Mouse (Mus musculus): ENCODE results near the gene Nbea. TPM values are rescaled to one million over a fixed set of nuclear protein-coding genes. Genes with fewer than 3 reads are reported as not detected.
A peak's percentile ranks its signal among the peaks of the same experiment; 100 is the strongest.

Nbea gene
- polyA plus RNA-seq, 2 experiments = 0.76 to 1.3 TPM

DNA sequence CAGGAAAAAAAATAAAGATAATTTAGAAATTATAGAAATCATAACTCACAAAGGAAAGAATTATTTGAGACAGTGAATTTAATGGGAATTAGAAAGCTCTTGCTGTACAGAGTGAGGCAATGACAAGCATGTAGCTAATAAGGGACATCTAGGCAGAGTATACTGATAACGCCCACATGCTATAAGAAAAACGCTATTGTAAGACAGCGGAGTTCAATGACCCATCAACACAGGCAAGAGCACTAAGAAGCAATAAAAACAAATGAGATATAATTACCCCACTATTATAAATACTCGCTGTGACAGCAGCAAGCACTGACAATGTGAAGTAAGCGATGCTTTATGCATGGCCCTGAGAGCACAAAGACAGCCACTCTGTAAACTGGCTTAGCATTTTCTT lies 233.5 kb downstream of the Nbea start:
- H3K27ac ChIP-seq = no peak overlapping the region
- no peak for ATAC-seq (ENCODE audit: insufficient read depth)
- no peak for DNase-seq (ENCODE audit: low read depth in 3 of 3, low spot score in 3 of 3)
- 67% methylated on average over 5 of the region's 5 CpGs for WGBS (ENCODE audit: insufficient replicate concordance)
- H3K36me3 ChIP-seq (replicated peaks; ENCODE audit: control insufficient read depth, insufficient read depth, low read depth) = no peaks in the 10 kb centered on the region
- H3K4me2 ChIP-seq (ENCODE audit: low read depth) = no peak overlapping the region
- TF ChIP-seq CTCF (IDR thresholded peaks at IDR 0.05; ENCODE audit: low read depth) = no peak
- TF ChIP-seq EP300 (IDR thresholded peaks at IDR 0.05; ENCODE audit: low read depth) = no peak
- H3K27me3 ChIP-seq (ENCODE audit: control insufficient read depth, insufficient read depth, low read length) = no peaks in the 10 kb centered on the region
- H3K9me3 ChIP-seq (ENCODE audit: control insufficient read depth, low read length) = no peaks in the 10 kb centered on the region
- H3K4me3 ChIP-seq (ENCODE audit: insufficient read depth in 1 of 2, low read depth in 2 of 2, low read length in 2 of 2) = no peak overlapping the region
- H3K9ac ChIP-seq (replicated peaks) = no peak overlapping the region
- no peaks in the 10 kb centered on the region for H3K4me1 ChIP-seq (replicated peaks; ENCODE audit: control insufficient read depth in 2 of 2, insufficient read depth in 2 of 2, low read length in 1 of 2)

GRCm38 (mm10) chr3:55949148-55949547 lies 234.4 kb downstream of the Nbea start:
- no peaks in the 10 kb centered on the region for H3K36me3 ChIP-seq (replicated peaks; ENCODE audit: control insufficient read depth, insufficient read depth, low read depth)
- no peak for DNase-seq (ENCODE audit: low read depth in 3 of 3, low spot score in 3 of 3)
- no peaks in the 10 kb centered on the region for H3K4me1 ChIP-seq (replicated peaks; ENCODE audit: control insufficient read depth in 2 of 2, insufficient read depth in 2 of 2, low read length in 1 of 2)
- H3K9me3 ChIP-seq (ENCODE audit: control insufficient read depth, low read length) = no peaks in the 10 kb centered on the region
- 68% methylated on average over 2 of the region's 2 CpGs for WGBS (ENCODE audit: insufficient replicate concordance)
- no peak overlapping the region for H3K4me3 ChIP-seq (ENCODE audit: insufficient read depth in 1 of 2, low read depth in 2 of 2, low read length in 2 of 2)
- H3K9ac ChIP-seq (replicated peaks) = no peak overlapping the region
- H3K27ac ChIP-seq = no peak overlapping the region
- TF ChIP-seq EP300 (IDR thresholded peaks at IDR 0.05; ENCODE audit: low read depth) (no peak), CTCF (IDR thresholded peaks at IDR 0.05; ENCODE audit: low read depth) (no peak)
- ATAC-seq (ENCODE audit: insufficient read depth) = no peak
- no peak overlapping the region for H3K4me2 ChIP-seq (ENCODE audit: low read depth)
- H3K27me3 ChIP-seq (ENCODE audit: control insufficient read depth, insufficient read depth, low read length) = no peaks in the 10 kb centered on the region

DNA sequence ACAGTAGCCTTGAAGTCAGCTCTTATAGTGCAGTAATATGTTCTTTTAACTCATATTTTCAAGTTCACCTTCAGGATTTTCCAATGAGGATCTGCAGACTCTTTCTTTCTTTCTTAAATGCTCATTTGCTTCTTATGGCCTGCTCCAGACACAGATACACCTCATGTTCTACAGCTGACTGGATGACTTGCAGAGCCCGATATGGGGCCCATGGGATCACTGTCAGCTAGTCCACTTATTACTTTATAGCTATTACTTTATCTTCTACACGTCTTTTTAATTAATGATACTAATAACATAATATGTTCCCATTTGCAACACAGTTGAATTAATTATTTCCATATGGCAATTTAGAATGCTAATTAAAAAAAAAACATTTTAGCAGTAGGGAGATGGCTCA lies 256.2 kb downstream of the Nbea start:
- H3K4me3 ChIP-seq (ENCODE audit: insufficient read depth in 1 of 2, low read depth in 2 of 2, low read length in 2 of 2) = no peak overlapping the region
- H3K27me3 ChIP-seq (ENCODE audit: control insufficient read depth, insufficient read depth, low read length) = no peaks in the 10 kb centered on the region
- DNase-seq (ENCODE audit: low read depth in 3 of 3, low spot score in 3 of 3) (no peak), ATAC-seq (ENCODE audit: insufficient read depth) (no peak)
- H3K9me3 ChIP-seq (ENCODE audit: control insufficient read depth, low read length) = no peaks in the 10 kb centered on the region
- no peak overlapping the region for H3K27ac ChIP-seq
- H3K4me1 ChIP-seq (replicated peaks; ENCODE audit: control insufficient read depth in 2 of 2, insufficient read depth in 2 of 2, low read length in 1 of 2) = no peaks in the 10 kb centered on the region
- no peaks in the 10 kb centered on the region for H3K36me3 ChIP-seq (replicated peaks; ENCODE audit: control insufficient read depth, insufficient read depth, low read depth)
- 56% methylated on average over 2 of the region's 2 CpGs for WGBS (ENCODE audit: insufficient replicate concordance)
- TF ChIP-seq CTCF (IDR thresholded peaks at IDR 0.05; ENCODE audit: low read depth) = no peak
- no peak for TF ChIP-seq EP300 (IDR thresholded peaks at IDR 0.05; ENCODE audit: low read depth)
- H3K9ac ChIP-seq (replicated peaks) = no peak overlapping the region
- H3K4me2 ChIP-seq (ENCODE audit: low read depth) = no peak overlapping the region

DNA sequence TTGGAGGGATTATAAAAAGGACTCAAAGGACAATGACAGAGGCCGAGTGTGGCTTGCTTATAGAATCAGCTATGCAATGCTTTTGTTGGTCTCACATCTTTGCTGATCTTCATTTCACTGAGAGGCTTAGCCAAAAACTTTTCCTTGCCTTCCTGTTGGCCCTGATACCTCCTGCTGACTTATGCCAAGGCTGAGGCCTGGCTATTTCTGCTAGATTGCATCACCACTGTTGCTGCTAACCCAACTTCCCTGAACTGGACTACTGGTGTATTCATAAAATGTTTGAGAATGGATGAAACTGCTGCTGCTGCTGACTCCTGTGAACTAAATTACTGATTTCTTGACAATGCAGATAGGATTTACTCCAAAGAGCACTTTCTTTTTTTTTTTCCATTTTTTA lies 274.2 kb downstream of the Nbea start:
- H3K9ac ChIP-seq (replicated peaks) = no peak overlapping the region

GRCm38 (mm10) chr3:55890574-55890973 lies 292.9 kb downstream of the Nbea start:
- H3K9ac ChIP-seq (replicated peaks) = no peak overlapping the region

More for the DNA sequence above, 274.2 kb downstream of the Nbea start:
- no peak overlapping the region for H3K27ac ChIP-seq
- 48% methylated on average over 1 of the region's 1 CpGs for WGBS (ENCODE audit: insufficient replicate concordance)
- no peaks in the 10 kb centered on the region for H3K36me3 ChIP-seq (replicated peaks; ENCODE audit: control insufficient read depth, insufficient read depth, low read depth)
- DNase-seq (ENCODE audit: low read depth in 3 of 3, low spot score in 3 of 3) (no peak), ATAC-seq (ENCODE audit: insufficient read depth) (no peak)
- TF ChIP-seq CTCF (IDR thresholded peaks at IDR 0.05; ENCODE audit: low read depth) = no peak
- H3K4me1 ChIP-seq (replicated peaks; ENCODE audit: control insufficient read depth in 2 of 2, insufficient read depth in 2 of 2, low read length in 1 of 2) = no peaks in the 10 kb centered on the region
- no peak overlapping the region for H3K4me2 ChIP-seq (ENCODE audit: low read depth)
- no peaks in the 10 kb centered on the region for H3K27me3 ChIP-seq (ENCODE audit: control insufficient read depth, insufficient read depth, low read length)
- H3K9me3 ChIP-seq (ENCODE audit: control insufficient read depth, low read length) = no peaks in the 10 kb centered on the region
- H3K4me3 ChIP-seq (ENCODE audit: insufficient read depth in 1 of 2, low read depth in 2 of 2, low read length in 2 of 2) = no peak overlapping the region

More at GRCm38 (mm10) chr3:55890574-55890973, 292.9 kb downstream of the Nbea start:
- Histone ChIP-seq H3K27me3 (ENCODE audit: control insufficient read depth, insufficient read depth, low read length) (no peaks in the 10 kb centered on the region), H3K9me3 (ENCODE audit: control insufficient read depth, low read length) (no peaks in the 10 kb centered on the region), H3K36me3 (replicated peaks; ENCODE audit: control insufficient read depth, insufficient read depth, low read depth) (no peaks in the 10 kb centered on the region), H3K4me3 (ENCODE audit: insufficient read depth in 1 of 2, low read depth in 2 of 2, low read length in 2 of 2) (no peak overlapping the region), H3K4me1 (replicated peaks; ENCODE audit: control insufficient read depth in 2 of 2, insufficient read depth in 2 of 2, low read length in 1 of 2) (no peaks in the 10 kb centered on the region), H3K4me2 (ENCODE audit: low read depth) (no peak overlapping the region), H3K27ac (no peak overlapping the region)
- no peak for TF ChIP-seq CTCF (IDR thresholded peaks at IDR 0.05; ENCODE audit: low read depth)
- no peak for TF ChIP-seq EP300 (IDR thresholded peaks at IDR 0.05; ENCODE audit: low read depth)
- DNase-seq (ENCODE audit: low read depth in 3 of 3, low spot score in 3 of 3) (peak in 1 of 3 experiments; percentile 12), ATAC-seq (ENCODE audit: insufficient read depth) (no peak)
- WGBS (ENCODE audit: insufficient replicate concordance) = 44% methylated on average over 5 of the region's 5 CpGs

Measured in liver, embryonic 14.5 days (tissue).